Mouse (Mus musculus) forebrain, embryonic 15.5 days (tissue): ENCODE data around the gene Tenm4. TPM values are rescaled to one million over a fixed set of nuclear protein-coding genes. Genes with fewer than 3 reads are reported as not detected.
A peak's percentile ranks its signal among the peaks of the same experiment; 100 is the strongest.

Experiments used
- ATAC-seq: fragments of 200-750 bp; cut with Nextera tagmentation; replicated peaks from 2 replicates; pipeline ENCODE4 v1.8.0; 2017; ENCODE audit warnings: mild to moderate bottlenecking, moderate TSS enrichment, moderate library complexity
- H3K27ac ChIP-seq: fragments of 300-500 bp; sonication (generic); replicated peaks from 2 replicates; pipeline ENCODE4 v1.5.1; 2015; ENCODE audit warnings: mild to moderate bottlenecking, inconsistent platforms
- H3K27me3 ChIP-seq: fragments of 300-500 bp; sonication (generic); 2 replicates; pipeline ENCODE4 v1.6.1; 2015; ENCODE audit warnings: inconsistent platforms
- H3K36me3 ChIP-seq: fragments of 300-500 bp; sonication (generic); 2 replicates; pipeline ENCODE4 v1.6.1; 2015; ENCODE audit warnings: mild to moderate bottlenecking, inconsistent platforms
- H3K4me1 ChIP-seq: fragments of 300-500 bp; sonication (generic); 2 replicates; pipeline ENCODE4 v1.6.1; 2015; ENCODE audit warnings: inconsistent platforms
- H3K4me2 ChIP-seq: fragments of 300-500 bp; sonication (generic); replicated peaks from 2 replicates; pipeline ENCODE4 v1.6.1; 2015; ENCODE audit warnings: mild to moderate bottlenecking, inconsistent platforms
- H3K4me3 ChIP-seq: fragments of 300-500 bp; sonication (generic); 2 replicates; pipeline ENCODE4 v1.5.1; 2015; ENCODE audit warnings: mild to moderate bottlenecking, inconsistent platforms
- H3K9ac ChIP-seq: fragments of 300-500 bp; sonication (generic); replicated peaks from 2 replicates; pipeline ENCODE4 v1.6.1; 2015; ENCODE audit warnings: mild to moderate bottlenecking, inconsistent platforms
- H3K9me3 ChIP-seq: fragments of 300-500 bp; sonication (generic); 2 replicates; pipeline ENCODE4 v1.6.1; 2016; ENCODE audit warnings: inconsistent platforms
- WGBS: fragments of 180-500 bp; shearing (Covaris S2); methylation state at CpG from one replicate; pipeline ENCODE4 v1.1.7; 2015; ENCODE audit warnings: mixed read lengths; 5-methylcytosine and 5-hydroxymethylcytosine counted together
- polyA plus RNA-seq: library from polyadenylated mRNA; unstranded; fragments of >200 nt; fragmentation: Nextera tagmentation; extraction: Ambion mirVana; gene quantifications from 2 replicates; pipeline ENCODE4 v1.2.1, GENCODE M21; 2015

The Tenm4 gene
- polyA plus RNA-seq, 1 experiment from 2014 or later, result 103 TPM

DNA sequence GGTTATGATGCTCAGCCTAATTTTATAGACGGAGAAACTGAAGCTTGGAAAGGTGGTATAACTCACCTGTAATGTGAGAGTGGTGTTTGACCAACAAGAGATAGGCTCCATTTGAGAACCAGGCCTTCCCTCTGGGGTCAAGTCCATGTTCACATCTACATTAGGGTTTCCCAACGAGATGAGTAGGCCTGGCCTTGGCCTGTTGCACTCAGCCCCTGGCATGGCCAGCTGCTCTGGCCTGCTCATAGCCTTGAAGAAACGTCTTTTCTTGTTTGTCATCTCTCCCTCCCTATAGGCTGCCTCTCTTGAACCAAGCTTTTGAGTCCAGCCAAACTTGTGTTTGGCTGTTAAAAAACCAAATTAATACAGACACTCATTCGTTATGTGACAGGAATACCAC lies 668.5 kb downstream of the Tenm4 start:
- H3K27ac ChIP-seq, result no peak overlapping the region
- no peak for ATAC-seq
- WGBS, result 80% methylated on average over 4 of the region's 4 CpGs

GRCm38 (mm10) chr7:96842477-96843255 lies 671.6 kb downstream of the Tenm4 start:
- H3K4me1 ChIP-seq, result peaks cover 12% of the 10 kb centered on the region; the same call in 1 of the 2 replicates
- H3K27ac ChIP-seq, result peak overlapping the region; percentile 17; the same call in 1 of the 2 replicates
- no peak overlapping the region for H3K9ac ChIP-seq
- H3K4me2 ChIP-seq, result no peak overlapping the region
- H3K27me3 ChIP-seq, result no peaks in the 10 kb centered on the region
- H3K4me3 ChIP-seq, result no peak overlapping the region
- H3K9me3 ChIP-seq, result no peaks in the 10 kb centered on the region
- H3K36me3 ChIP-seq, result peaks cover 33% of the 10 kb centered on the region
- 61% methylated on average over 12 of the region's 12 CpGs for WGBS
- no peak for ATAC-seq

More for the DNA sequence above, 668.5 kb downstream of the Tenm4 start:
- H3K9ac ChIP-seq, result no peak overlapping the region
- H3K9me3 ChIP-seq, result no peaks in the 10 kb centered on the region
- H3K27me3 ChIP-seq, result no peaks in the 10 kb centered on the region
- no peak overlapping the region for H3K4me3 ChIP-seq
- H3K4me1 ChIP-seq, result peaks cover 32% of the 10 kb centered on the region
- H3K36me3 ChIP-seq, result peaks cover 15% of the 10 kb centered on the region
- H3K4me2 ChIP-seq, result no peak overlapping the region

- 77% methylated on average over 8 of the region's 8 CpGs for WGBS
- H3K27ac ChIP-seq, result no peak overlapping the region
These were observed 673.3 kb downstream of the Tenm4 start for GRCm38 (mm10) chr7:96844104-96844894.

GRCm38 (mm10) chr7:96852781-96853180 lies 681.7 kb downstream of the Tenm4 start:
- Histone ChIP-seq H3K4me2 (no peak overlapping the region), H3K27me3 (no peaks in the 10 kb centered on the region), H3K36me3 (peaks cover 34% of the 10 kb centered on the region; the same call in 1 of the 2 replicates), H3K4me1 (no peaks in the 10 kb centered on the region), H3K9me3 (no peaks in the 10 kb centered on the region), H3K4me3 (no peak overlapping the region), H3K27ac (no peak overlapping the region), H3K9ac (no peak overlapping the region)
- 85% methylated on average over 2 of the region's 2 CpGs for WGBS
- ATAC-seq, result no peak

More at GRCm38 (mm10) chr7:96844104-96844894, 673.3 kb downstream of the Tenm4 start:
- no peaks in the 10 kb centered on the region for H3K9me3 ChIP-seq
- no peaks in the 10 kb centered on the region for H3K27me3 ChIP-seq
- H3K4me1 ChIP-seq, result 0 out of 2 replicates have a peak, but pooled peaks cover 8% of the 10 kb centered on the region
- ATAC-seq, result no peak
- H3K4me3 ChIP-seq, result no peak overlapping the region
- no peak overlapping the region for H3K9ac ChIP-seq
- peaks cover 33% of the 10 kb centered on the region for H3K36me3 ChIP-seq
- H3K4me2 ChIP-seq, result no peak overlapping the region

GRCm38 (mm10) chr7:96855867-96856406 lies 684.9 kb downstream of the Tenm4 start:
- Histone ChIP-seq H3K9me3 (no peaks in the 10 kb centered on the region), H3K4me3 (no peak overlapping the region), H3K4me1 (no peaks in the 10 kb centered on the region), H3K36me3 (peaks cover 19% of the 10 kb centered on the region; the same call in 1 of the 2 replicates), H3K4me2 (no peak overlapping the region), H3K27ac (no peak overlapping the region), H3K9ac (no peak overlapping the region), H3K27me3 (no peaks in the 10 kb centered on the region)
- 90% methylated on average over 5 of the region's 5 CpGs for WGBS
- no peak for ATAC-seq

- ATAC-seq, result no peak
- H3K27ac ChIP-seq, result no peak overlapping the region
- 85% methylated on average over 4 of the region's 4 CpGs for WGBS
These were observed 685.5 kb downstream of the Tenm4 start for GRCm38 (mm10) chr7:96856518-96856917.

DNA sequence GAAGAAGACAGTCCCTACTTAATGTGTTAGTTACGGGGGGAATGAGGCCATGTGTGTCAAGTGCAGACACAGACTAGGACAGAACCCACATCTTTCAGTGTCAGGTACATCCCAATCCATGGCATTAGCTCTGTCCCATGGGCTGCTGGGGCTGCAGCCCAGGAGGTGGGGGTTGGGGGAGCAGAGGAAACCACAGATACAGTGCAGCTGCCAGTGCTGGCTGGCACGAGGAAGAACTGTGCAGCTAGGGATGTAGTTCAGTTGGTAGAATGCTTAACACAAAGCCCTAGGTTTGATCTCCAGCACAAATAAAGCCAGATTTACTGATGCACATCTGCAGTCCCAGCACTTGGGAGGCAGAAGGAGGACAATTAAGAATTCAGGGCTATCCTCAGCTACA lies 688.0 kb downstream of the Tenm4 start:
- Histone ChIP-seq H3K4me1 (no peaks in the 10 kb centered on the region), H3K4me3 (no peak overlapping the region), H3K4me2 (no peak overlapping the region), H3K9ac (no peak overlapping the region), H3K9me3 (no peaks in the 10 kb centered on the region), H3K27ac (no peak overlapping the region), H3K27me3 (no peaks in the 10 kb centered on the region), H3K36me3 (0 out of 2 replicates have a peak, but pooled peaks cover 14% of the 10 kb centered on the region)
- ATAC-seq, result peak; percentile 57; the same call in 1 of the 2 replicates
- WGBS, result 75% methylated on average over 2 of the region's 2 CpGs

More at GRCm38 (mm10) chr7:96856518-96856917, 685.5 kb downstream of the Tenm4 start:
- Histone ChIP-seq H3K27me3 (no peaks in the 10 kb centered on the region), H3K9ac (no peak overlapping the region), H3K36me3 (peaks cover 14% of the 10 kb centered on the region; the same call in 1 of the 2 replicates), H3K4me2 (no peak overlapping the region), H3K4me1 (no peaks in the 10 kb centered on the region), H3K9me3 (no peaks in the 10 kb centered on the region), H3K4me3 (no peak overlapping the region)

DNA sequence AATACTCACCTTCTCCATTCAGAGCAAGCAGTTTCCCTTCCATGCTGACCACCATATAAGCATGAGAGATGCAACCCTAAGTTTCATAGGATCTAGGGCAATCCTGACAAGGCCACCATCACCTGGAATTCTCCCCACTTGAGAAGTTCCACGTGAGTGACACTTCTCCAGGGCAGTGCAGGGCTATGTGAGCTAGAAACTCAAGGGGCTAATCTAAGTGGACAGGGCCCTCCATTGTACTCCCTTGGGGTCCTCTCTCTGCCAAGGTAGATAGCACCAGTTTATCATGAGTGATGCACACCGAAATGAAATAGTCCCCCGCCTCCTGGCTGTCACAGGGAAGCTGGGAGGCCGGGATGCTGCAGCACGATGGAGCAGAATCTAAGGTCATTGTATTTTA lies 688.6 kb downstream of the Tenm4 start:
- Histone ChIP-seq H3K27me3 (no peaks in the 10 kb centered on the region), H3K4me3 (no peak overlapping the region), H3K9me3 (no peaks in the 10 kb centered on the region), H3K27ac (0 out of 2 replicates have a peak overlapping the region, but pooled peaks have one; percentile 9), H3K9ac (no peak overlapping the region), H3K36me3 (0 out of 2 replicates have a peak, but pooled peaks cover 14% of the 10 kb centered on the region), H3K4me2 (no peak overlapping the region), H3K4me1 (peaks cover 3% of the 10 kb centered on the region)
- 84% methylated on average over 5 of the region's 5 CpGs for WGBS
- no peak for ATAC-seq

- Histone ChIP-seq H3K9me3 (no peaks in the 10 kb centered on the region), H3K27me3 (no peaks in the 10 kb centered on the region), H3K4me1 (peaks cover 13% of the 10 kb centered on the region), H3K4me3 (no peak overlapping the region), H3K27ac (no peak overlapping the region), H3K9ac (no peak overlapping the region), H3K4me2 (no peak overlapping the region), H3K36me3 (0 out of 2 replicates have a peak, but pooled peaks cover 7% of the 10 kb centered on the region)
- ATAC-seq, result no peak
- 67% methylated on average over 4 of the region's 4 CpGs for WGBS
These were observed 689.6 kb downstream of the Tenm4 start for GRCm38 (mm10) chr7:96860650-96861049.

DNA sequence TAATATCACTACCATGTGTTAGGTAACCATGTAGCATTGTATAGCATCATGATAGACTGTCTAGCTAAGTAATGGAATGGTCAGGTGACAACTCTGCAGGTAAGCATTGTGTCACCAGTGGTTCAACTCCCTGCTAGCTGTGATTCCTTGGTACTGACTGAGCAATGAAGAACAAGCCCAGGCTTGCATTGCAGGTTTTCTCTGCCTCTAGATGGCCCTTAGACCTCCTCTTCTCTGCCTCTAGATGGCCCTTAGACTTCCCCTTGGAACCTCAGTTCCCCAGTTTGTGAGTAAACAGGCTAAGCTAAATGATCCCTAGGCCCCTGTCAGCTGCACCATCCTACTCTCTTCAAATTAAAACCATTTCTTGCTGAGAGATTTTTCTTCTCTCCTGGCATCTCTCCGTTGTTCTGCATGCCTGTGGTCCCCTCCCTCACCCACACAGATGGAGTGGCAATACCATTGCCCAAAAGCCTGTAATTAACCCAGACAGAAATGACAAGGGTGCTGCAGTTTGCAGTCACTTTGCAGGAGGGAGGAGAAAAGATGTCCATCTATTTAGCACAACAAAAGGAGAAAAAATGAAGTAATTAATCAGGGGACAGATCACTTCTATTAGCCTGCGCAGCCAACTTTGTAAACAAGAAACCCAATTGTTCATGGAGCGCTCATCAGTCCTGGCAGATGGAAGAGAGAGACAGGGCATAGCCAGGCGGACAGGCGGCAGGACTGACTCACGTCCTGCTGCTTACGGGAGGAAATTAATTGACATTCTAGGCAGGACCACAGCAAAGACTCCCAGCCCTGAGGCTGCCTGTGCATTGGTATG lies 694.1 kb downstream of the Tenm4 start:
- peak overlapping the region; percentile 69 for H3K27ac ChIP-seq
- H3K36me3 ChIP-seq, result no peaks in the 10 kb centered on the region
- H3K4me2 ChIP-seq, result no peak overlapping the region
- no peak overlapping the region for H3K9ac ChIP-seq
- peaks cover 36% of the 10 kb centered on the region for H3K4me1 ChIP-seq
- no peaks in the 10 kb centered on the region for H3K9me3 ChIP-seq
- H3K27me3 ChIP-seq, result no peaks in the 10 kb centered on the region
- ATAC-seq, result peak; percentile 75
- no peak overlapping the region for H3K4me3 ChIP-seq
- WGBS, result 10% methylated on average over 7 of the region's 7 CpGs

GRCm38 (mm10) chr7:96869079-96869810 lies 698.2 kb downstream of the Tenm4 start:
- H3K4me2 ChIP-seq, result no peak overlapping the region
- WGBS, result 43% methylated on average over 16 of the region's 16 CpGs
- peak; percentile 86 for ATAC-seq
- no peaks in the 10 kb centered on the region for H3K9me3 ChIP-seq
- H3K27me3 ChIP-seq, result no peaks in the 10 kb centered on the region
- no peak overlapping the region for H3K4me3 ChIP-seq
- H3K4me1 ChIP-seq, result peaks cover 42% of the 10 kb centered on the region
- H3K27ac ChIP-seq, result peak overlapping the region; percentile 79
- peaks cover 11% of the 10 kb centered on the region; the same call in 1 of the 2 replicates for H3K36me3 ChIP-seq
- H3K9ac ChIP-seq, result no peak overlapping the region
